Mouse (Mus musculus) lung, adult 18-20 months (tissue): Measurements from ENCODE around the gene Sirt5.
A peak's percentile ranks its signal among the peaks of the same experiment; 100 is the strongest.

ENCODE experiments used
- DNase-seq, 2 experiments: peaks; one replicate each; pipeline ENCODE4 v3.0.0; 2022; ENCODE audit warnings: mixed read lengths in 2 of 2

Gene Sirt5

GRCm38 (mm10) chr13:43364985-43365824 is at the start of gene Sirt5:
TSS of gene Sirt5 (plus strand) at chr13:43365496.
- peak; percentile 88 to 91 for DNase-seq

- DNase-seq: no peak
Measured at GRCm38 (mm10) chr13:43317411-43317810, 47.9 kb upstream of the Sirt5 start.

GRCm38 (mm10) chr13:43319396-43319795 is 45.9 kb upstream of the Sirt5 start:
- DNase-seq: no peak

- DNase-seq: no peak
Measured at GRCm38 (mm10) chr13:43321492-43321891, 43.8 kb upstream of the Sirt5 start.

GRCm38 (mm10) chr13:43325427-43325826 is 39.9 kb upstream of the Sirt5 start:
- DNase-seq: no peak

GRCm38 (mm10) chr13:43331721-43332444 is 33.4 kb upstream of the Sirt5 start:
- DNase-seq: no peak

- DNase-seq: peak; percentile 22 to 26
Measured at GRCm38 (mm10) chr13:43332591-43332990, 32.7 kb upstream of the Sirt5 start.

- peak; percentile 26 to 42 for DNase-seq
Measured at GRCm38 (mm10) chr13:43336425-43337221, 28.7 kb upstream of the Sirt5 start.

GRCm38 (mm10) chr13:43338001-43338400 is 27.3 kb upstream of the Sirt5 start:
- DNase-seq: no peak

- DNase-seq: no peak
Measured at GRCm38 (mm10) chr13:43338632-43339031, 26.7 kb upstream of the Sirt5 start.

GRCm38 (mm10) chr13:43346825-43347224 is 18.5 kb upstream of the Sirt5 start:
- DNase-seq: no peak

- no peak for DNase-seq
Measured at GRCm38 (mm10) chr13:43349376-43349775, 15.9 kb upstream of the Sirt5 start.

GRCm38 (mm10) chr13:43350489-43351169 is 14.7 kb upstream of the Sirt5 start:
- DNase-seq: peak; percentile 29 to 61

GRCm38 (mm10) chr13:43353356-43353755 is 11.9 kb upstream of the Sirt5 start:
- no peak for DNase-seq

- DNase-seq: no peak
Measured at GRCm38 (mm10) chr13:43354362-43354761, 10.9 kb upstream of the Sirt5 start.

- DNase-seq: no peak
Measured at GRCm38 (mm10) chr13:43356346-43357125, 8.8 kb upstream of the Sirt5 start.

GRCm38 (mm10) chr13:43360534-43360933 is 4.8 kb upstream of the Sirt5 start:
- DNase-seq: no peak

GRCm38 (mm10) chr13:43362353-43362752 is 2.9 kb upstream of the Sirt5 start:
- DNase-seq: no peak

GRCm38 (mm10) chr13:43365825-43366184 is 509 bp downstream of the Sirt5 start:
- DNase-seq: no peak

GRCm38 (mm10) chr13:43370063-43370462 is 4.8 kb downstream of the Sirt5 start:
- DNase-seq: no peak

- no peak for DNase-seq
Measured at GRCm38 (mm10) chr13:43372892-43373291, 7.6 kb downstream of the Sirt5 start.

GRCm38 (mm10) chr13:43374205-43374604 is 8.9 kb downstream of the Sirt5 start:
- DNase-seq: no peak
